Mouse (Mus musculus): Measurements from ENCODE around the gene Fam69b. TPM values are rescaled to one million over a fixed set of nuclear protein-coding genes. Genes with fewer than 3 reads are reported as not detected.

The Fam69b gene
- 1 to 10 TPM; 1.4 to 3.1 TPM for total RNA-seq (2021)
- long read RNA-seq, experiment 1, partial matches to known transcripts = 0 of 2 reads
- long read RNA-seq, experiment 1, other reads (novel, unspliced or antisense) = 0 of 2 reads
- long read RNA-seq, experiment 2, partial matches to known transcripts = 0 of 4 reads
- long read RNA-seq, experiment 2, other reads (novel, unspliced or antisense) = 1 of 4 reads

- intact Hi-C loops (cut with DNase I; ENCODE audit: low total_unique reads) = no loop called here
- DNase-seq = peak; percentile 75
These were observed at the start of gene Fam69b for GRCm38 (mm10) chr2:26627921-26628739. Gene Fam69b (plus strand): TSS chr2:26628457.

- intact Hi-C loops (cut with DNase I; ENCODE audit: low total_unique reads) = no loop called here
- no peak for DNase-seq
These were observed 48.5 kb upstream of the Fam69b start, which contains the start of gene Egfl7 for GRCm38 (mm10) chr2:26579714-26580113. Gene Egfl7 (plus strand): TSS chr2:26580014.

GRCm38 (mm10) chr2:26580751-26581150, 47.5 kb upstream of the Fam69b start:
- intact Hi-C loops (cut with DNase I; ENCODE audit: low total_unique reads) = no loop called here
- no peak for DNase-seq

- DNase-seq = no peak
- intact Hi-C loops (cut with DNase I; ENCODE audit: low total_unique reads) = no loop called here
These were observed 46.1 kb upstream of the Fam69b start for GRCm38 (mm10) chr2:26582203-26582602.

- intact Hi-C loops (cut with DNase I; ENCODE audit: low total_unique reads) = no loop called here
- no peak for DNase-seq
These were observed 45.5 kb upstream of the Fam69b start for GRCm38 (mm10) chr2:26582741-26583140.

- intact Hi-C loops (cut with DNase I; ENCODE audit: low total_unique reads) = no loop called here
- DNase-seq = peak; percentile 37
These were observed 44.6 kb upstream of the Fam69b start for GRCm38 (mm10) chr2:26583640-26584039.

GRCm38 (mm10) chr2:26585713-26586112, 42.5 kb upstream of the Fam69b start:
- DNase-seq = peak; percentile 44
- intact Hi-C loops (cut with DNase I; ENCODE audit: low total_unique reads) = no loop called here

- intact Hi-C loops (cut with DNase I; ENCODE audit: low total_unique reads) = no loop called here
- DNase-seq = peak; percentile 65
These were observed 41.8 kb upstream of the Fam69b start, which contains the start of gene Gm20532 for GRCm38 (mm10) chr2:26586294-26587043. Gene Gm20532 (plus strand): TSS chr2:26586639.

- intact Hi-C loops (cut with DNase I; ENCODE audit: low total_unique reads) = no loop called here
These were observed 41.2 kb upstream of the Fam69b start for GRCm38 (mm10) chr2:26587044-26587405.

GRCm38 (mm10) chr2:26588573-26588972, 39.7 kb upstream of the Fam69b start:
- intact Hi-C loops (cut with DNase I; ENCODE audit: low total_unique reads) = no loop called here
- DNase-seq = no peak

More at GRCm38 (mm10) chr2:26587044-26587405, 41.2 kb upstream of the Fam69b start:
- no peak for DNase-seq

- DNase-seq = peak; percentile 3
- intact Hi-C loops (cut with DNase I; ENCODE audit: low total_unique reads) = no loop called here
These were observed 39.0 kb upstream of the Fam69b start for GRCm38 (mm10) chr2:26589284-26589683.

GRCm38 (mm10) chr2:26590282-26590681, 38.0 kb upstream of the Fam69b start:
- intact Hi-C loops (cut with DNase I; ENCODE audit: low total_unique reads) = no loop called here
- DNase-seq = no peak

GRCm38 (mm10) chr2:26590962-26591361, 37.3 kb upstream of the Fam69b start:
- DNase-seq = no peak
- intact Hi-C loops (cut with DNase I; ENCODE audit: low total_unique reads) = no loop called here

- DNase-seq = no peak
- intact Hi-C loops (cut with DNase I; ENCODE audit: low total_unique reads) = no loop called here
These were observed 36.8 kb upstream of the Fam69b start for GRCm38 (mm10) chr2:26591416-26591815.

GRCm38 (mm10) chr2:26593211-26594021, 34.8 kb upstream of the Fam69b start:
- no peak for DNase-seq
- intact Hi-C loops (cut with DNase I; ENCODE audit: low total_unique reads) = no loop called here

GRCm38 (mm10) chr2:26594022-26594346, 34.3 kb upstream of the Fam69b start:
- peak; percentile 44 for DNase-seq
- intact Hi-C loops (cut with DNase I; ENCODE audit: low total_unique reads) = no loop called here

GRCm38 (mm10) chr2:26594461-26594933, 33.8 kb upstream of the Fam69b start:
- no peak for DNase-seq
- intact Hi-C loops (cut with DNase I; ENCODE audit: low total_unique reads) = no loop called here

GRCm38 (mm10) chr2:26594934-26595724, 33.1 kb upstream of the Fam69b start:
- intact Hi-C loops (cut with DNase I; ENCODE audit: low total_unique reads) = loop anchor here (5.0 kb wide), 1 partner anchor 42 kb away; no protein-coding TSS in a partner anchor
- DNase-seq = no peak
